Mouse (Mus musculus): Measurements from ENCODE around the gene Krtcap3.

DNA sequence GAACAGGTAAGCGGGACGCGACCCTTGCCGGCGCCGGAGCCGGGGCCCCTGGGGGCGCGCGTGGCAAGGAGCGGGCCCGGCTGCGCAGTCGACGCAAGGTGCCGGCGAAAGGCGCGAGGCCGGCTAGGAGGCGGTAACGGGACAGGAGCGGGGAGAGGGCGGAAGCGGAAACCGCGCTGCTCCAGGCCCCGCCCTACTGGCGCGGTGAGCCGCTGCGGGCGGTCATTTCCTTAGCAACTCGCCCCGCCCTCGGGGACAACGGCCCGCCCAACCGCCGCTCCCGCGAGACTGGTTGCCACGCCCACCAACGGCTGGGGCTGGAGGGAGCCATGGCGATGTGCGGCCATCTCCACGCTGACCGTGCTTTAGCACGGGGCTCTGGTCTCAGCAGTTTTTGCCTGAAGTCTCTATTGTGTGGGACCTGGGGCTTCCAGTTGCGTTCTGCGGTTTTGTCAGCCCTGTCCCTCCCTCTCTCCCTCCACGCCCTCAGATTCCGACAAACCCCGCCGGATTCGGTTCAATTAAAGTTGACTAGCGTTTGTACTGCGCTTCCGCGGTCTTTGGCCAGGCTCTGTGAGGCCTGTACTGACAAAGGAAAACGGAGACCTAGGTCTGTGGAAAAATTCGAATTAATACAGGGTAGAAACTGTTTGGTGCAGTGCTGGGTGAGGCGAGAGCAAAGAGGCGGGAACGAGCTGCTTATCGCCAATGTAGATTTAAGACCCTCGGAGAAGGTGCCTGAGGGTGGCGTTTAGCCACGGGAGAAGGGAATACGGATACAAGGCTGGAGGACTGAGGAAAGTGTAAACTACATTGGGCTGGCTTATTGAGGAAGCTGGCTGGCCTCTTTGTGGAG is 30.8 kb upstream of the Krtcap3 start, which contains the start of gene Ppm1g:
- TF ChIP-seq POLR2A (IDR thresholded peaks at IDR 0.05; ENCODE audit: extremely low read depth, insufficient read depth, low read length), result peak; percentile 81
- TF ChIP-seq CTCF (IDR thresholded peaks at IDR 0.05; ENCODE audit: low read depth, low read length), result no peak
